Mouse (Mus musculus) lung, embryonic 14.5 days (tissue): ENCODE data around the gene Zeb2. TPM values are rescaled to one million over a fixed set of nuclear protein-coding genes. Genes with fewer than 3 reads are reported as not detected.

Experiments used
- ATAC-seq: fragments of 200-750 bp; cut with Nextera tagmentation; 2 replicates; pipeline ENCODE4 v1.8.0; 2017; ENCODE audit warnings: mild to moderate bottlenecking, moderate TSS enrichment, moderate library complexity; ENCODE audit not compliant: insufficient read depth
- DNase-seq: peaks from one replicate; pipeline ENCODE4 v3.0.0-alpha.2; 2015
- H3K27ac ChIP-seq: fragments of 300-500 bp; sonication (generic); 2 replicates; pipeline ENCODE4 v1.5.1; 2014; ENCODE audit warnings: low read depth, mild to moderate bottlenecking, moderate library complexity
- H3K27me3 ChIP-seq: fragments of 300-500 bp; sonication (generic); 2 replicates; pipeline ENCODE4 v1.6.1; 2014; ENCODE audit warnings: low read length, control low read depth; ENCODE audit not compliant: insufficient read depth
- H3K36me3 ChIP-seq: fragments of 300-500 bp; sonication (generic); 2 replicates; pipeline ENCODE4 v1.6.1; 2014; ENCODE audit warnings: control low read depth; ENCODE audit not compliant: insufficient read depth
- H3K4me1 ChIP-seq: fragments of 300-500 bp; sonication (generic); 2 replicates; pipeline ENCODE4 v1.6.1; 2014; ENCODE audit warnings: antibody characterized with exemption, control low read depth; ENCODE audit not compliant: insufficient read depth
- H3K4me2 ChIP-seq: fragments of 300-500 bp; sonication (generic); 2 replicates; pipeline ENCODE4 v1.6.1; 2014; ENCODE audit warnings: mild to moderate bottlenecking
- H3K4me3 ChIP-seq: fragments of 300-500 bp; sonication (generic); 2 replicates; pipeline ENCODE4 v1.5.1; 2014; ENCODE audit warnings: low read depth, low read length
- H3K9ac ChIP-seq: fragments of 300-500 bp; sonication (generic); 2 replicates; pipeline ENCODE4 v1.6.1; 2014
- H3K9me3 ChIP-seq: fragments of 300-500 bp; sonication (generic); 2 replicates; pipeline ENCODE4 v1.6.1; 2016; ENCODE audit warnings: low read depth, low read length, control low read depth
- CTCF ChIP-seq: IDR thresholded peaks from 2 replicates; pipeline ENCODE4 v1.5.1; 2016; ENCODE audit warnings: antibody characterized with exemption, low read depth
- WGBS: fragments of 180-500 bp; shearing (Covaris S2); extraction: QIAGEN DNeasy Blood & Tissue Kit; methylation state at CpG from one replicate; pipeline ENCODE4 v1.1.7; 2014; 5-methylcytosine and 5-hydroxymethylcytosine counted together
- polyA plus RNA-seq: library from polyadenylated mRNA; unstranded; fragments of >200 nt; fragmentation: Nextera tagmentation; extraction: Ambion mirVana; gene quantifications from 2 replicates; pipeline ENCODE4 v1.2.1, GENCODE M21; 2014

Zeb2 gene
- polyA plus RNA-seq, 1 experiment from 2014 or later: 90.4 TPM

- 68% methylated on average over 9 of the region's 9 CpGs for WGBS
- Histone ChIP-seq H3K27me3 (no peaks in the 10 kb centered on the region), H3K4me1 (peaks cover 11% of the 10 kb centered on the region), H3K9ac (no peak overlapping the region), H3K27ac (no peak overlapping the region), H3K36me3 (peaks cover 9% of the 10 kb centered on the region; the same call in 1 of the 2 replicates), H3K9me3 (no peaks in the 10 kb centered on the region), H3K4me3 (no peak overlapping the region), H3K4me2 (no peak overlapping the region)
- ATAC-seq (no peak), DNase-seq (no peak)
- TF ChIP-seq CTCF: no peak
Measured at GRCm38 (mm10) chr2:45058183-45058582, 59.0 kb downstream of the Zeb2 start.

- Histone ChIP-seq H3K4me1 (peaks cover 16% of the 10 kb centered on the region), H3K9ac (no peak overlapping the region), H3K9me3 (no peaks in the 10 kb centered on the region), H3K27ac (no peak overlapping the region), H3K36me3 (peaks cover 14% of the 10 kb centered on the region; the same call in 1 of the 2 replicates), H3K27me3 (no peaks in the 10 kb centered on the region), H3K4me3 (no peak overlapping the region), H3K4me2 (no peak overlapping the region)
- WGBS: 45% methylated on average over 10 of the region's 10 CpGs
- no peak for ATAC-seq
- DNase-seq: no peak
- no peak for TF ChIP-seq CTCF
Measured at GRCm38 (mm10) chr2:45056856-45057562, 60.2 kb downstream of the Zeb2 start.

- Histone ChIP-seq H3K27me3 (no peaks in the 10 kb centered on the region), H3K4me2 (no peak overlapping the region), H3K9me3 (no peaks in the 10 kb centered on the region), H3K9ac (no peak overlapping the region), H3K36me3 (peaks cover 8% of the 10 kb centered on the region; the same call in 1 of the 2 replicates), H3K4me1 (peaks cover 15% of the 10 kb centered on the region), H3K27ac (peak overlapping the region; percentile 26; the same call in 1 of the 2 replicates), H3K4me3 (no peak overlapping the region)
- TF ChIP-seq CTCF: no peak
- DNase-seq (no peak), ATAC-seq (no peak)
- 70% methylated on average over 6 of the region's 6 CpGs for WGBS
Measured at GRCm38 (mm10) chr2:45055926-45056325, 61.3 kb downstream of the Zeb2 start.

- WGBS: 67% methylated on average over 8 of the region's 8 CpGs
- Histone ChIP-seq H3K4me2 (no peak overlapping the region), H3K27ac (no peak overlapping the region), H3K9me3 (no peaks in the 10 kb centered on the region), H3K4me1 (peaks cover 15% of the 10 kb centered on the region), H3K9ac (no peak overlapping the region), H3K4me3 (no peak overlapping the region), H3K27me3 (no peaks in the 10 kb centered on the region), H3K36me3 (peaks cover 8% of the 10 kb centered on the region; the same call in 1 of the 2 replicates)
- ATAC-seq (no peak), DNase-seq (no peak)
- TF ChIP-seq CTCF: no peak
Measured at GRCm38 (mm10) chr2:45055034-45055615, 62.1 kb downstream of the Zeb2 start.

GRCm38 (mm10) chr2:45054070-45055025 is 62.8 kb downstream of the Zeb2 start:
- H3K4me3 ChIP-seq: no peak overlapping the region
- peaks cover 9% of the 10 kb centered on the region; the same call in 1 of the 2 replicates for H3K36me3 ChIP-seq
- ATAC-seq (no peak), DNase-seq (no peak)
- H3K4me2 ChIP-seq: no peak overlapping the region
- no peak for TF ChIP-seq CTCF
- no peak overlapping the region for H3K9ac ChIP-seq
- 80% methylated on average over 11 of the region's 11 CpGs for WGBS
- no peak overlapping the region for H3K27ac ChIP-seq
- no peaks in the 10 kb centered on the region for H3K9me3 ChIP-seq
- no peaks in the 10 kb centered on the region for H3K27me3 ChIP-seq
- peaks cover 15% of the 10 kb centered on the region for H3K4me1 ChIP-seq

GRCm38 (mm10) chr2:45052587-45052986 is 64.6 kb downstream of the Zeb2 start:
- DNase-seq (no peak), ATAC-seq (no peak)
- Histone ChIP-seq H3K36me3 (peaks cover 17% of the 10 kb centered on the region; the same call in 1 of the 2 replicates), H3K9ac (no peak overlapping the region), H3K4me1 (peaks cover 19% of the 10 kb centered on the region), H3K9me3 (no peaks in the 10 kb centered on the region), H3K4me3 (no peak overlapping the region), H3K27me3 (no peaks in the 10 kb centered on the region), H3K27ac (0 out of 2 replicates have a peak overlapping the region, but pooled peaks have one; percentile 20), H3K4me2 (no peak overlapping the region)
- 32% methylated on average over 4 of the region's 4 CpGs for WGBS
- TF ChIP-seq CTCF: no peak
